Mouse (Mus musculus): ENCODE measurements at regions not wholly inside any gene's neighbourhood (a gene's known extent, or its start where the extent isn't known, plus 50 kb on each side); places are given as distances from the start of the nearest gene placed in this dataset.

DNA sequence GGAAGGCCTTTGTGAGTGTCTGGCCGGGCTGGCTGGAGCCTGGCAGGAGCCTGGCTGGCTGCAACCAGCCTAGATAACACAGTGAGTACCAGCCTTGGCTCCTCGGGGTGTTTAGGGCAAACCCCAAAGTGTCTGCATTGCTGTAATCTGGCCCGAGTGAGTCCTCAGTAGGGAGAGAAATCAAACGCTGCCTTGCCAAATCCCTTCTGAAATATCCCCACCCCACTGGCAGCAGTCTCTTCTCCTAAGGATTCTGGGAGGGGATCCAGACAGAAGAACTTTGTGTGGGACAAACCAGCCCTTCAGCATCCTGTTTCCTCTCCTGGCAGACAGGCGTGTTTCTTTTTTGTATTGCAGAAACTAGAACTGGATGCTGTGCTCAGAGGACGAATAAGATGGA is 61.3 kb upstream of the Phyhipl start:
- TF ChIP-seq CTCF (conservative IDR thresholded peaks at IDR 0.05; ENCODE audit: insufficient read depth, insufficient read length, low read depth, low read length) = no peak
- no peak for TF ChIP-seq POLR2A (IDR thresholded peaks at IDR 0.05; ENCODE audit: low read depth, low read length)
